Mouse (Mus musculus) embryonic fibroblast, embryonic 13.5 days (primary cell): Measurements from ENCODE around the gene Wdr83.

Source experiments
- CTCF ChIP-seq: IDR thresholded peaks from 2 replicates; pipeline ENCODE4 v1.5.1; 2011; ENCODE audit warnings: mild to moderate bottlenecking, control low read depth, low read length, moderate library complexity, borderline replicate concordance; ENCODE audit not compliant: insufficient read depth
- POLR2A ChIP-seq: IDR thresholded peaks from 2 replicates; pipeline ENCODE4 v1.6.1; 2011; ENCODE audit warnings: low read depth, mild to moderate bottlenecking, control low read depth, low read length, moderate library complexity

DNA sequence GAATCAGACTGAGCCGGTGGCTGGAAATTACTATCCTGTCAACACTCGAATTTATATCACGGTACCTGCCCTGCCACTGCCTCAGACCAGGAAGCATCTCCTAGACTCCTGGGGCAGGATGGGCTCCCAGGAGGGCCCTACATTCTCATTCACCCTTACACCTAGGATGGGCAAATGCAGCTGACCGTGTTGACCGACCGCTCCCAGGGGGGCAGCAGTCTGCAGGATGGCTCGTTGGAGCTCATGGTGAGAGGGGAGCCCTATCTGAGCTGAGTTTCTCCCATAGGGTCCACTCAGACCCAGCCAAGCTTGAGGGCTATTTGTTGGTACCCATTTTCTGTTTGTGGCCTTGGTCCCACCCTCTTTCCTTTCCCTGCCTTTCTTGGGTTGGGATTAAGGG, 14.5 kb upstream of the Wdr83 start:
- TF ChIP-seq CTCF (no peak), POLR2A (no peak)
